Mouse (Mus musculus) hindbrain, embryonic 15.5 days (tissue): ENCODE results near the gene Aatk. TPM values are rescaled to one million over a fixed set of nuclear protein-coding genes. Genes with fewer than 3 reads are reported as not detected.
A peak's percentile ranks its signal among the peaks of the same experiment; 100 is the strongest.

ENCODE experiments used
- ATAC-seq: fragments of 200-750 bp; cut with Nextera tagmentation; 2 replicates; pipeline ENCODE4 v1.8.0; 2017; ENCODE audit warnings: low read depth, moderate number of reproducible peaks, moderate TSS enrichment; ENCODE audit not compliant: low FRiP score
- H3K27ac ChIP-seq: fragments of 300-500 bp; sonication (generic); replicated peaks from 2 replicates; pipeline ENCODE4 v1.5.1; 2015; ENCODE audit warnings: mild to moderate bottlenecking, inconsistent platforms
- H3K27me3 ChIP-seq: fragments of 300-500 bp; sonication (generic); 2 replicates; pipeline ENCODE4 v1.6.1; 2015; ENCODE audit warnings: control low read depth, inconsistent platforms
- H3K36me3 ChIP-seq: fragments of 300-500 bp; sonication (generic); 2 replicates; pipeline ENCODE4 v1.6.1; 2015; ENCODE audit warnings: control low read depth, inconsistent platforms
- H3K4me1 ChIP-seq: fragments of 300-500 bp; sonication (generic); replicated peaks from 2 replicates; pipeline ENCODE4 v1.6.1; 2015; ENCODE audit warnings: control low read depth, inconsistent platforms
- H3K4me2 ChIP-seq: fragments of 300-500 bp; sonication (generic); 2 replicates; pipeline ENCODE4 v1.6.1; 2015; ENCODE audit warnings: moderate library complexity, mild to moderate bottlenecking, inconsistent platforms
- H3K4me3 ChIP-seq: fragments of 300-500 bp; sonication (generic); 2 replicates; pipeline ENCODE4 v1.5.1; 2015; ENCODE audit warnings: mild to moderate bottlenecking, inconsistent platforms
- H3K9ac ChIP-seq: fragments of 300-500 bp; sonication (generic); 2 replicates; pipeline ENCODE4 v1.6.1; 2015; ENCODE audit warnings: inconsistent platforms
- H3K9me3 ChIP-seq: fragments of 300-500 bp; sonication (generic); 2 replicates; pipeline ENCODE4 v1.6.1; 2016; ENCODE audit warnings: control low read depth, inconsistent platforms
- WGBS: fragments of 180-500 bp; shearing (Covaris S2); methylation state at CpG from one replicate; pipeline ENCODE4 v1.1.7; 2015; 5-methylcytosine and 5-hydroxymethylcytosine counted together
- polyA plus RNA-seq: library from polyadenylated mRNA; unstranded; fragments of >200 nt; fragmentation: Nextera tagmentation; extraction: Ambion mirVana; gene quantifications from 2 replicates; pipeline ENCODE4 v1.2.1, GENCODE M21; 2015

The Aatk gene
- polyA plus RNA-seq, 1 experiment from 2014 or later, result 47.5 TPM

DNA sequence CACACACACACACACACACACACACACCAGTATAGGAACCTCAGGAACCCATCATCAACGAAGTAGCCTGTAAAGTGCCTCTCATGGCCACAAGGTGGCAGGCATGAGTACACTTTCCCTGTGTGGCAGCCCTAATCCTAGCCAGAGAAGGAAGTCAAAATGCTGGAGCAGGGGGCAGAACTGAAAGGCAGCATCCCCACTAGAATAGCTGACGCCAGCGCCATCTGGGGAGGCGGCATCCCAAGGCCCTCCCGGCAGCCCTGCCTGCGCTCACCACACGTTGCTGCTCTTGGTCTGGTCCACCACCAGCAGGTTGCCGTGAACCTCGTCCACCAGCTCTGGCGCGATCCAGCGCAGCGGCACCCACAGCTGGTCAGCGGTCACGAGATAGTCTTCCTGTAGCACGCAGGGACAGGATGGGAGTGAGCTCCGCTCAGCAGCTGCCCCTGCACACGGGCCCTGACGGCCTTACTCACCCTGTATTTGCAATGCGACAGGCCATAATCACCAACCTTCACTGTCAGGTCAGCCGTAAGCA is 33.7 kb downstream of the Aatk start:
- Histone ChIP-seq H3K36me3 (peaks cover 26% of the 10 kb centered on the region; the same call in 1 of the 2 replicates), H3K9ac (peak overlapping the region; percentile 30; the same call in 1 of the 2 replicates), H3K4me1 (peaks cover 19% of the 10 kb centered on the region), H3K4me3 (peak overlapping the region; percentile 20), H3K27ac (peak overlapping the region; percentile 61), H3K4me2 (peak overlapping the region; percentile 47), H3K27me3 (no peaks in the 10 kb centered on the region), H3K9me3 (no peaks in the 10 kb centered on the region)
- peak; percentile 74 for ATAC-seq
- 14% methylated on average over 21 of the region's 21 CpGs for WGBS

DNA sequence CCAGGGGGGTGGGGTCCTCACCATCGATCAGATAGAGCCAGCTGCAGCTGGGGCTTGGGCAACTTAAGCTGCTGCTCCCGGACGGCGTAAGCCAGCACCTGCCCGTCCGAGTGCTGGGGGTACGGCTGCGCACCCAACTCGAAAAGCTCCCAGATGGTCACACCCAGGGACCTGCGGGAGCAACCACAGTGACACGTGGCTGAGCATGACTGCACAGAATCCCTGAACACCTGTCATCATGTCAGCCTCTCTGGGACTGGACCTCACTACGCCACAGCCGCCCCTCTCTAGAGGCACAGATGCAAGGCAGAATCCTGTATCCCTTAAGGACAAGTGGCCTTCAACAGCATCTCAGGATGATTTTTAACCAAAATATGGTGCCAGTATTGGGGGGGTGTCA is 34.3 kb downstream of the Aatk start:
- H3K4me1 ChIP-seq, result peaks cover 19% of the 10 kb centered on the region
- H3K9ac ChIP-seq, result no peak overlapping the region
- H3K36me3 ChIP-seq, result peaks cover 29% of the 10 kb centered on the region; the same call in 1 of the 2 replicates
- peak; percentile 14; the same call in 1 of the 2 replicates for ATAC-seq
- H3K27ac ChIP-seq, result no peak overlapping the region
- H3K9me3 ChIP-seq, result no peaks in the 10 kb centered on the region
- 78% methylated on average over 13 of the region's 13 CpGs for WGBS
- no peak overlapping the region for H3K4me3 ChIP-seq
- no peak overlapping the region for H3K4me2 ChIP-seq
- no peaks in the 10 kb centered on the region for H3K27me3 ChIP-seq

DNA sequence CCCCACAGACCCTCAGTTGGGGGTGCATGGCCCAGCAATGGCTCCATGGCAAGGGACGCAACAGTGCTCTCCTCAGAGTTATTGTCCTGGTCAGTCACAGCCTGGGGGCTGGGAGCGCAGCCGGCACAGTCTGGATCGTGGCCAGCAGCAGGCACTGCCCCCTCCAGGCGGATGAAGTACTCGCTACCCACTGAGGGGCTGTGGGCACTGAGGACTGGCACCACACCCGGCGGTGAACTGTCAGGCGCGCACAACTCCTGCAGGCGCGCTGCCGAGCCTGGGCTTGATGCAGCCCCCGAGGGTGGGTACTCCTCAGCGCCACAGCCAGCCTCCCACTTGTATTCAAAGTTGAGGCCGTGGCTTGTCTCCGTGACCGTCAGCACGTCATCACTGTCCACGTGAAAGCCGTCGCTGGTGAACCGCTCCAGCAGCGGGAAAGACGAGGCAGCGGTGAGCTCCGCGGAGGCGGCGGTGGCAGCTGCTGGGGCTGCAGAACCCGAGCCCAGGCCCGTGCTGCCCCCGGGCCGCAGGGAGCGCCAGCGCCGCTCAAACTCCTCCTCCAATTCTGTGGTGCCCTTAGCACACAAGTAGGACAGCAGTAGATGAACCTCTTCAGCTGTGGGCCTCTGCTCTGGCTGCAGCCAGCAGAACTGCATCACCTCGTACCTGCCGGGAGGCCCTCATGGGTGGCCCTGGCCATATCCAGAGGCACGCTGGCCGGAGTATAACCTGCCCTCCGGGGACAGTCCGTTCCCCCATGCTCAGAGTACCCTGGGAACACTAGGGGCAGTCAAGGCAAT is 35.0 kb downstream of the Aatk start:
- WGBS, result 41% methylated on average over 43 of the region's 43 CpGs
- Histone ChIP-seq H3K27ac (0 out of 2 replicates have a peak overlapping the region, but pooled peaks have one; percentile 40), H3K27me3 (no peaks in the 10 kb centered on the region), H3K4me2 (peak overlapping the region; percentile 26), H3K9ac (no peak overlapping the region), H3K4me1 (peaks cover 19% of the 10 kb centered on the region), H3K4me3 (no peak overlapping the region), H3K9me3 (no peaks in the 10 kb centered on the region), H3K36me3 (peaks cover 29% of the 10 kb centered on the region; the same call in 1 of the 2 replicates)
- ATAC-seq, result peak; percentile 21

DNA sequence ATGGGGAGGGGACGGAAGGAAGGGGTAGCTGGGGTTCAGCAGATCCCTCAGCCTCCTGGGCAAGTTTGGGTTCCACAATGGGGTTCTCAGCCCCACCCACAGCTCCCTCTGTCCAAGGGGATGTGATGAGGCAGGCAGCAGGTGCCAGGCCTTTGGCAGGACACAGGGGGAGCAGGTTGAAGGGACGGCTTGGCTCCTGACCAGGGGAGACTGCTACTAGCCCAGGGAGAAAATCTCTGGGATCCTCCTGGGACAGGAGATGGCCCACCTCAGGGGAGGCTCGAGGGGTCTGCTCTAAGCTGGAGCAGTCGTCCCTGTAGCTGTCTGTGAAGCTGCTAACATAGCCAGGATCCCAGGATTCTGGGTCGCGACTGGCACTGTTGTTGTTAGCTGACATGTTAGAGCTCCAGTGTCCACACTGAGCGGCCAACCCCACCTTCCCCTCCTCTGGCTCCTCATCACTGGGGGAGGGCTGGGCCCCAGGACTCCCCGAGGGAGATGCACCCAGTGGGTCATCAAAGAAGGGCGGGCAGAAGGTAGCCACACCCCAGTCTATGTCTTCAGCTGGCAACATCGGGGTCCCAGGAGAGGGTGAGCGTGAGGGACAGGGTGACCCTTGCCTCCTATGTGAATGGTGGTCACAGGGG is 35.7 kb downstream of the Aatk start:
- Histone ChIP-seq H3K27me3 (no peaks in the 10 kb centered on the region), H3K4me1 (peaks cover 19% of the 10 kb centered on the region), H3K4me2 (peak overlapping the region; percentile 26; the same call in 1 of the 2 replicates), H3K27ac (no peak overlapping the region), H3K4me3 (no peak overlapping the region), H3K36me3 (peaks cover 29% of the 10 kb centered on the region; the same call in 1 of the 2 replicates), H3K9me3 (no peaks in the 10 kb centered on the region), H3K9ac (no peak overlapping the region)
- 65% methylated on average over 11 of the region's 11 CpGs for WGBS
- ATAC-seq, result no peak

DNA sequence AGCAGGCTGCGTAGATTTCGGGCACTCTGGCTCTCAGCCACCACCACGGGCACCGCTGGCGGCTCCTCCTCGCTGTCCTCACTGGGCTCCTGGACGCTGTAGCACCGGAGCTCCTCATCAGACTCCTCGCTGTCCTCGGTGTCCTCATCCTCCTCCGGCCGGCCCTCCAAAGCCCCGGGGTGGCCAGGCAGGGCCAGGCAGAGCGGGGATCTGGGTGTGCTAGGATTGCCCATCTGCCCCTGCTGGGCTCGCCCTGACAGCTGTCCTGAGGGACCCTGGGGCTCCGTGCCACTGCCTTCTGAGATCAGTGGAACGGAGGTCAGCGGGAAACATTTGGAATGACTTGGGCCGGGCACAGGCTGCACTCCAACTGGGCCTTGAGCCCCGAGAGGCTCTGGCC is 37.0 kb downstream of the Aatk start:
- peaks cover 19% of the 10 kb centered on the region for H3K4me1 ChIP-seq
- peaks cover 25% of the 10 kb centered on the region; the same call in 1 of the 2 replicates for H3K36me3 ChIP-seq
- no peak overlapping the region for H3K27ac ChIP-seq
- H3K4me2 ChIP-seq, result no peak overlapping the region
- H3K4me3 ChIP-seq, result no peak overlapping the region
- WGBS, result 78% methylated on average over 20 of the region's 20 CpGs
- no peak overlapping the region for H3K9ac ChIP-seq
- no peaks in the 10 kb centered on the region for H3K9me3 ChIP-seq
- no peaks in the 10 kb centered on the region for H3K27me3 ChIP-seq
- no peak for ATAC-seq

DNA sequence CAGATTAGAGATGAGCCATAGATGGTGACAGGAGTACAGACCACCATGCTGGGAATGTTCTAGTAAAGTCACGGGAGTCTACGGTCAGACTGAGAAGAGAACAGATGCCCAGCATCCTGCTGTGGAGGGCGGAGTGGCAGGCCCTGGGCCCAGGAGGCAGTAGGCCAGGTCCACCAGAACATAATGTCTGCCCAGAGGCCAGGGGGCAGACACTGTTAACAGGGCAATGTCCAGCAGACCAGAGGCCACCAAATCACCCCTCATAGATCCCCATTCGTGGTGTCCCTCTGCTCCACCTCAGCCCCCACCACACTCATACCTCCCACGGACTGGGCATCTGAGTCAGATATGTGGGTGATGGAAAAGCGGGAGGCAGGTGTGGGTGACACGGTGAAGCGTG is 38.0 kb downstream of the Aatk start:
- no peaks in the 10 kb centered on the region for H3K9me3 ChIP-seq
- no peak overlapping the region for H3K9ac ChIP-seq
- H3K27ac ChIP-seq, result no peak overlapping the region
- H3K4me3 ChIP-seq, result no peak overlapping the region
- no peak overlapping the region for H3K4me2 ChIP-seq
- WGBS, result 88% methylated on average over 8 of the region's 8 CpGs
- H3K27me3 ChIP-seq, result no peaks in the 10 kb centered on the region
- peaks cover 19% of the 10 kb centered on the region for H3K4me1 ChIP-seq
- ATAC-seq, result no peak
- peaks cover 22% of the 10 kb centered on the region; the same call in 1 of the 2 replicates for H3K36me3 ChIP-seq

DNA sequence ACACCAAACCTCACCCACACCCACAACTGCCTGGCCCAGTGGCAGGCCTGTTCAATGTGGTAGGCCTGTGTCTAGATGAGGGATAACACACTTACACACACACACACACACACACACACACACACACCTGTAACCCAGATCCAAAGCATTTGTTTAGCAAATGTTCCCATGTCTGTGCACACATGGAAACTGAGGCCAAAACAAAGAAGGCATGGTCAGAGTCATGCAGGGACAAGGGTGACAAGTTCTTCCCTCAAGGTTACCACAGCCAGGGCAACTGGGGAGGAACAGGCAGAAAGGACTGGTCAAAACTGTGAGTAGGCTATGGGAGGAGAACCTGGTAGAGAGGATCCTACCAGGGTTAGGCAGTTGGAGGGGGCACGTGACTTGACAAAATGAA is 38.5 kb downstream of the Aatk start:
- no peak overlapping the region for H3K9ac ChIP-seq
- no peak for ATAC-seq
- no peak overlapping the region for H3K4me2 ChIP-seq
- 92% methylated on average over 1 of the region's 1 CpGs for WGBS
- H3K36me3 ChIP-seq, result peaks cover 22% of the 10 kb centered on the region; the same call in 1 of the 2 replicates
- no peak overlapping the region for H3K4me3 ChIP-seq
- no peak overlapping the region for H3K27ac ChIP-seq
- H3K9me3 ChIP-seq, result no peaks in the 10 kb centered on the region
- peaks cover 18% of the 10 kb centered on the region for H3K4me1 ChIP-seq
- no peaks in the 10 kb centered on the region for H3K27me3 ChIP-seq

DNA sequence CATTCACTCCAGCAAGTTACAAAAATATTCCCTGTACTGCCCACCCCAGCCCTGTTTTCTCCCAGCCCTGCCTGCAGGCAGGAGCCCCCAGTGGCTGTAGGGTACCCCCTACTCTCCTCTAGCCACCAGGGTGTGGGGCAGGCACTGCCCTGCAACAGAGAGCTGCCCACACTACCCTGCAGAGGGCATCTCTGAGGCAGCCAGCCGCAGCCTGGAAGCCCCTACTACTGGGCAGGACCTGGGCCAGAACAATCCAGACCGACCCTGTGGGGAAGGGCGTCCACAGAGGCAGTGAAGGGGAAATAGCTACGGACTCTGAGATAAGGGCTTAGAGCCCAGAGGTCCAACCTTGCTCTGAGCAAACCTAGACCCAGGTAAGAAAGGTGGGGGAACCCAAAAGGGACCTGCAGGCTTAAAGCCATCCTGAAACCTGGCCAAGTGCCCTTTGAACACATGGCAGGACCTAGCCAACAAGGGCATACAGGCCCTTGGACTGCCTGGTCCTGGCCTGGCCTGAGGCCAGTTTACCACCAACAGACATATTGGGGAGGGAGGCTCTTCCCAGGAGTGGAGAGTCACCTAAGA is 39.4 kb downstream of the Aatk start:
- Histone ChIP-seq H3K27me3 (no peaks in the 10 kb centered on the region), H3K4me2 (no peak overlapping the region), H3K9ac (no peak overlapping the region), H3K9me3 (no peaks in the 10 kb centered on the region), H3K4me3 (no peak overlapping the region), H3K4me1 (0 out of 2 replicates have a peak, but pooled peaks cover 12% of the 10 kb centered on the region), H3K27ac (no peak overlapping the region), H3K36me3 (peaks cover 22% of the 10 kb centered on the region; the same call in 1 of the 2 replicates)
- 0 out of 2 replicates have a peak, but pooled peaks have one; percentile 6 for ATAC-seq
- 74% methylated on average over 4 of the region's 4 CpGs for WGBS

DNA sequence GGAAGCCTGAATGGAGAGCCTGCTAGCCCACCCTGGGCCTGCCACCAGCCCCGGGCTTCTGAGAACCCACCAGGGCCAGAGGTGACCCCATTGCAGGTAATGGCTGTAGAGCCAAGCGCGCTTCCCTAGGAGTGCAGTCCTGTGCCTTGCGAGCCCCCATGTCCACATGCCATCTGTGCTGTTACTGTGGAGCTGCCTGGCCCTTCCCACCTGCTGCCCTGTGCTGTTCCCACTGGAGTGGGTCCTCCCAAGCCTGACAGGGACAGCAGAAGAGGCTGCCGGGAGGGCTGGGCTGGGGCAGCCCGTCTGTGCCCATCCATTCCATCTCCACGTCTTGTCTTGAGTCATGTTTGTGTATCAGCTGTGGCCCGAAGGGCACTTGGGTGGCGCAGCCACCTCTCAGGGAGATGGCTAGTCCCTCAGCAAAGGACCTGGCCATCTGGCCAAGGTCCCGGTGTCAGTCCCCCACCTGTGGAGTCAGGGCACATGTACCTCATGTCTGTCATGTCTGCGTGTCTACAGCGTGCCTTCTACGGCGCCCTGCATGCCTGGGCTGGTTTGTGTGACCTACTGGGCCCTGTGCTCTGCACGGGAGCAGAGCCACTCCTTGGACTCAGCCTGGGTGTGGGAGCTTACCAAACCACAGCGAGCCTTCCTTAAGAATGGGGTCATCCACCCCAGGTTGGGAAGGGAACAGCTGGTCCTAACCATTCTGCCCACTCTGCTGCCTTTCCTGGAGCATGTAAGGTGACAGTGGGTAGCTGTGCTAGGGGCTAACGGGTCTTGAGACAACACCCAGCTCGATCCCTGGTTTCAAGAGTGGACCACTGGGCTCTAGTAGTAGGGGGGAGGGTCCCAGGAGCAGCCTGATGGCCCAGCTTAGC is 41.3 kb downstream of the Aatk start:
- no peak overlapping the region for H3K4me2 ChIP-seq
- no peak overlapping the region for H3K9ac ChIP-seq
- no peak overlapping the region for H3K27ac ChIP-seq
- no peaks in the 10 kb centered on the region for H3K27me3 ChIP-seq
- WGBS, result 91% methylated on average over 18 of the region's 18 CpGs
- H3K4me3 ChIP-seq, result no peak overlapping the region
- no peaks in the 10 kb centered on the region for H3K4me1 ChIP-seq
- no peak for ATAC-seq
- peaks cover 20% of the 10 kb centered on the region; the same call in 1 of the 2 replicates for H3K36me3 ChIP-seq
- no peaks in the 10 kb centered on the region for H3K9me3 ChIP-seq

DNA sequence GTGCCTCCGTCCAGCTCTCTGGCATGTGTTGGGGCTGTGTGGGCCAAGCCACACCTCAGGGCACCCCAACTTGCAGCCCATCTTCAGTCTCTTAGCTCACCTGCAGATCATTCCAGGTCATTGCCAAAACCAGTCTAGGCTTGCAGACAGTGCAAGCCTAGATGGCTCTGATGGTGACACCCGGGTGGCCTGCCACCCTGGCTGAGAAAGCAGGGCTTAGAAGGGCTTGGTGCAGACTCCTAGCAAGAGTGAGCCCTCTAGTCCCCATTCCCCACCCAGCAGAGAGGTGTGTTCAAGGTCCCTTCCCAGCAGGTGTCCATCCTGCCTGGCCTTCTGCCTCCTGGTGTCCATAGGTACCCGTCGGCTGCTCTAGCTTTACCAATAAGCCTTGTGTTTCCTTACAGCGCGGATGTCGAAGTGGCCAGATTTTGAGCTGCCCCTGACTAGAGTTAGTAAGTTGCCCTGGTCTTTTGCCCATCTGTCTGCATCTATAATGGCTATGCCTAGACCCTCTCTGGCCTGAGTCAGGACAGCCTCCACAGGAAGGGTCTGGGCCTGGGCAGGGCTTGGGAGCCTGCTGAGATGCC is 44.2 kb downstream of the Aatk start:
- H3K9me3 ChIP-seq, result no peaks in the 10 kb centered on the region
- H3K9ac ChIP-seq, result no peak overlapping the region
- H3K27me3 ChIP-seq, result no peaks in the 10 kb centered on the region
- H3K4me1 ChIP-seq, result no peaks in the 10 kb centered on the region
- H3K4me3 ChIP-seq, result no peak overlapping the region
- ATAC-seq, result no peak
- WGBS, result 94% methylated on average over 7 of the region's 7 CpGs
- no peak overlapping the region for H3K4me2 ChIP-seq
- no peak overlapping the region for H3K27ac ChIP-seq
- H3K36me3 ChIP-seq, result 0 out of 2 replicates have a peak, but pooled peaks cover under 1% of the 10 kb centered on the region

DNA sequence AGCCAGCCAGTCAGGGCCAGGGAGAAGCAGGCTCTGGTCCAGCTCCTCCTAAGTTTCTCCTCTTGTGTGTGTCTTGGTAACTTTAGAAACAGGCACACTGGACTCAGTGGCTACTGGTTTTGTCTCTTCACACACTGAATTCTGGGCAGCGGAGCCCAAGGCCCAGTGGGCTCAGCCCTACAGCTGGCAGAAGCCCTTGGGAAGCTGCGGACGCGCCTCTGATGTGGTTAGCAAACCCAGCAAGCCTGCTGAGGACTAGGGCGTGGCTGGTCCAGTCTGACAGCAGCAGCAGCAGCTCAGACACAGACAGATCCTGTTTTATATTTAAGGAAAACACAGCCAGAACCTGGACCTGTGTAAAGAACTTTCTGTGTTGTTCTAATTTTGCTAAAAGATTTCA is 44.9 kb downstream of the Aatk start:
- Histone ChIP-seq H3K36me3 (no peaks in the 10 kb centered on the region), H3K4me1 (no peaks in the 10 kb centered on the region), H3K4me3 (no peak overlapping the region), H3K27me3 (no peaks in the 10 kb centered on the region), H3K4me2 (no peak overlapping the region), H3K9ac (no peak overlapping the region), H3K9me3 (no peaks in the 10 kb centered on the region), H3K27ac (no peak overlapping the region)
- no peak for ATAC-seq
- WGBS, result 72% methylated on average over 5 of the region's 5 CpGs
